Comparison of ENCODE assay signal across 21 mouse cellular contexts in genomic region chr1:179677031-179677430, GRCm38 (mm10). TPM values are rescaled to one million over a fixed set of nuclear protein-coding genes. Genes with fewer than 3 reads are reported as not detected.
DNase-seq lines count a peak whose midpoint lies in the region; TF ChIP-seq lines count a peak whose summit lies in the region.
"Had no signal": no experiment of that assay in that cellular context is flagged by ENCODE, and none has a peak within 500 bp of the region (broad histone marks: within the 10 kb centered on the region; RNA-seq: fewer than 3 reads in every experiment).

No protein-coding gene starts in this region.

- no peak for DNase-seq in testis, postnatal 10 days (ENCODE audit: low spot score)
- peak; percentile 82 for DNase-seq in ES-CJ7 (ENCODE audit: low read depth, low spot score)
- DNase-seq in R1 (ENCODE audit: low read depth, low spot score) = peak; percentile 81
- no peak for DNase-seq in cerebellum, postnatal 14 days
- DNase-seq in kidney, adult 18-20 months = no peak
- DNase-seq in hindbrain, embryonic 10.5 days (ENCODE audit: low spot score) = no peak
- DNase-seq: adrenal gland, adult 8-10 months; adrenal gland, postnatal 14 days; adrenal gland, postnatal 36 days; cerebellum, adult 18-20 months; cerebellum, adult 8-10 months; cerebellum, adult 9-11 months; cerebellum, postnatal 25 days; forebrain, postnatal 0 days had no signal

- H3K4me1 ChIP-seq in testis, adult 2 months (ENCODE audit: control insufficient read depth, insufficient read depth, low read length) = no peaks in the 10 kb centered on the region
- H3K4me1 ChIP-seq in hindbrain, embryonic 10.5 days (replicated peaks) = 0 out of 2 replicates have a peak, but pooled peaks cover 3% of the 10 kb centered on the region
- H3K4me1 ChIP-seq: embryonic facial prominence, embryonic 10.5 days; embryonic facial prominence, embryonic 12.5 days; forebrain, embryonic 13.5 days; forebrain, embryonic 15.5 days had no signal

- H3K27ac ChIP-seq in testis, adult 2 months (ENCODE audit: control insufficient read depth, insufficient read depth, low read depth, low read length) = no peak overlapping the region
- no peak overlapping the region for H3K27ac ChIP-seq in hindbrain, embryonic 10.5 days
- H3K27ac ChIP-seq: embryonic facial prominence, embryonic 10.5 days; embryonic facial prominence, embryonic 12.5 days; forebrain, embryonic 13.5 days; forebrain, embryonic 15.5 days had no signal

- TF ChIP-seq CTCF in testis, adult 2 months (IDR thresholded peaks at IDR 0.05; ENCODE audit: control insufficient read depth, insufficient read depth, insufficient replicate concordance, low read depth, low read length) = no peak

- H3K36me3 ChIP-seq in testis, adult 2 months (ENCODE audit: control insufficient read depth, insufficient read depth, low read length) = no peaks in the 10 kb centered on the region; the same call in none of the 2 replicates
- H3K36me3 ChIP-seq in hindbrain, embryonic 10.5 days = peaks cover 96% of the 10 kb centered on the region

- H3K27me3 ChIP-seq in testis, adult 2 months (ENCODE audit: control insufficient read depth, insufficient read depth, low read length) = no peaks in the 10 kb centered on the region
- H3K27me3 ChIP-seq in hindbrain, embryonic 10.5 days (ENCODE audit: insufficient read depth, poor library complexity, severe bottlenecking) = no peaks in the 10 kb centered on the region
- H3K27me3 ChIP-seq: embryonic facial prominence, embryonic 12.5 days; forebrain, embryonic 13.5 days; forebrain, embryonic 15.5 days; Patski had no signal

- no peaks in the 10 kb centered on the region for H3K9me3 ChIP-seq in hindbrain, embryonic 10.5 days
- H3K9me3 ChIP-seq: embryonic facial prominence, embryonic 10.5 days; embryonic facial prominence, embryonic 12.5 days; forebrain, embryonic 13.5 days; forebrain, embryonic 15.5 days; G1E had no signal

- peak overlapping the region; percentile 3; the same call in 1 of the 2 replicates for H3K4me3 ChIP-seq in testis, adult 2 months (ENCODE audit: control insufficient read depth, low read depth, low read length)
- H3K4me3 ChIP-seq in hindbrain, embryonic 10.5 days = no peak overlapping the region
- H3K4me3 ChIP-seq: embryonic facial prominence, embryonic 10.5 days; embryonic facial prominence, embryonic 12.5 days; forebrain, embryonic 13.5 days; forebrain, embryonic 15.5 days had no signal

- WGBS in hindbrain, embryonic 10.5 days = 92% methylated on average over 2 of the region's 2 CpGs

- TF ChIP-seq POLR2A in testis, adult 2 months (IDR thresholded peaks at IDR 0.05; ENCODE audit: control insufficient read depth, low read depth, low read length) = no peak

RNA-seq across cellular contexts. Expression of gene Sccpdh, which starts 9.0 kb away (rescaled TPM):
- 196 and 222 TPM in 2 replicates for polyA plus RNA-seq in testis, adult 2 months (2012; rRNA removed)
- 88.0 and 92.3 TPM in 2 replicates for polyA plus RNA-seq in hindbrain, embryonic 10.5 days (2016; fragmentation: Nextera tagmentation; extraction: Ambion mirVana)

Comparison
In these comparisons a context has a peak if more than half of its experiments do, and no peak if none do; other contexts are left out.
1. DNase-seq: peak in ES-CJ7 (single experiment) and R1 (single experiment); none in testis, postnatal 10 days (single experiment), cerebellum, postnatal 14 days (0 of 2), kidney, adult 18-20 months (single experiment) and hindbrain, embryonic 10.5 days (single experiment).